Mouse (Mus musculus) WW6 (cell line): Measurements from ENCODE around the gene Olfr483.

ENCODE experiments used
- DNase-seq: peaks from one replicate; pipeline ENCODE4 v3.0.0-alpha.2; 2013; ENCODE audit warnings: low read depth, low spot score

The Olfr483 gene

DNA sequence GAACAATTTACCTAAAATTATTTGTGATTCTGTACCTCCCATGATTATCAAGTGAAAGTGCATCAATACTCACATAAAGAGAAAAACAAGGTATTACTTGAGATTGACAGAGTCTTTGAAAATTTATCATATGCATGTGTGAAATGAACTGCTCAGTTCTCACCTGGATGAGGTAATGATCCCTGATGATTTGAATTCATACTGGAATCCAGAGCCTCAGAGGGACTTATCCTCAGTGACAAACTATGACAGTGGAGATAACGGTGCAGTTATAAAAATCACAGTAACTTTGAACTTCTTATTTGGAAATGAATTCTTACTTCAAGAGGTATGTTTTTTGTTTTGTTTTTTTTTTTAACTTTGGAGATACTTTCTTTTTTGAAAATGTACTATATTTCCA is at the start of gene Olfr483:
Gene Olfr483 (plus strand): TSS at position 301 of the 400 bp plus-strand sequence.
- no peak for DNase-seq

DNA sequence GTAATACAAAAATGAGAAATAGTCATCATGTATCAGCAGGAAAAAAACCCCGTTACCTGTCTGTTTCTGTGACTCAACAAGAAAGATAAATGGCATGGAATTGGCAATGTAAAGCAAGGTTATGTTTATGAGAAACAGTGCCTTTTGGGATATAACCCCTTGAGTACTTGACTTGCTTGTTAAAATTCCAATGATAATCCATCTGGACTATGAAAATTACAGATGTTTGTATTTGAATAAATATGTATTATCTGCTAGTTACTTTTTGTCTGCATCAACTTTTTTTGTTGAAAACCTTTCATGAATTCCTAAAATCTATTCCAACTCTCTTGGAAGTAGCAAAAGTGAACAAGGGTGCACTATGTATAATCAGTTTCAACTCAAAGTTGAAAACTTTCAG is 33.4 kb upstream of the Olfr483 start, which contains the start of gene Olfr480:
Gene Olfr480 (minus strand): TSS at position 101 of the 400 bp plus-strand sequence.
- no peak for DNase-seq

DNA sequence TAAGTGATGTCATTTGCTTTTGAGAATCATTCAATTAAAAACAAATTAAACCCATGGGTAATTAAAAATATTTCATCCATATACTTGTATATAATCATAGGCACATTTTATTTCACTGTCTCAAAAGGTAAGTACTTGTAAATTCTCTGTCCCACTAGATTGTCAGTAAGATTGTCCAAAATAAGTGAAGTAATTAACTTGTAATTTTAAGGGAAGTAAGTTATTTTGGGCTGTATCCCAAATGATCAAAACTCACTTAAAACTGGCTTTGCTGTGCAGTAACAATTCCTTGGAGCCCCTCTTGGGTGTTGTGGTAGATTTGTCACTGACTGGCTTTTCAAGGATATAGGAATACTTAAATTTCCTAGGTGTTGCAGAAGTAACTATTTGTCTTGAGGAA is 21.1 kb upstream of the Olfr483 start, which contains the start of gene Olfr481:
Gene Olfr481 (plus strand): TSS at position 301 of the 400 bp plus-strand sequence.
- no peak for DNase-seq

DNA sequence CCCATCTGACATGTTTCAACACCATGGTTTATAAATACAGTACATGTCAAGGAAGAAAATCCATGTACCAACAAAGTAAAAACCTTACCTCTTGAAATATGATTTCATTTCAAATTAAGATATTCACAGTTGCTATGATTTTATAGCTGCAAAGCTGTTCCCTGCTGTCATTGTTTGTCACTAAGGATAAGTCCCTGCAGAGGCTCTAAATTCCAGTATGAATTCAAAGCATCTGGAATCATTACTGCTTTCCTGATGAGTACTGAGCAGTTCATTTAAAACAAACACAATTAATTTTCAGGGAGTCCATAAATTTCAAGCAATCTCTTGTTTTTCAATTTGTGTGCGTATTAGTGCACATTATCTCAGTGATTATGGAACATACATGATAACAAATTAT is 3.2 kb upstream of the Olfr483 start, which contains the start of gene Olfr482:
Gene Olfr482 (minus strand): TSS at position 101 of the 400 bp plus-strand sequence.
- DNase-seq, result no peak

DNA sequence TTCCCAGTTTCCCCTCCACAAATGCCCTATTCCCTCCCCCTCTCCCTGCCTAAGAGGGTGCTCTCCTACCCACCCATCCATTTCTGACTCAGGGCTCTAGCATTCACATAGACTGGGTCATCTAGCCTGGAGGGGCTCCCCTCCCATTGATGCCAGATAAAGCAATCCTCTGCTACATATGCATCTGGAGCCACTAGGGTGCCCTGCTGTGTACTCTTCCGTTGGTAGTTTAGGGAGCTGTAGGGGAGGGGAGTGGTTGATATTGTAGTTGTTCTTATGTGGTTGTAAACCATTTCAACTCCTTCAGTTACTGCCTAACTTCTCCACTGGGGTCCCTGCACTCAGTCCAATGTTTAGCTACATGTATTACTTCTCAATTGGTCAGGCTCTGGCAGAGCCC is 20.0 kb downstream of the Olfr483 start:
- peak; percentile 18 for DNase-seq

DNA sequence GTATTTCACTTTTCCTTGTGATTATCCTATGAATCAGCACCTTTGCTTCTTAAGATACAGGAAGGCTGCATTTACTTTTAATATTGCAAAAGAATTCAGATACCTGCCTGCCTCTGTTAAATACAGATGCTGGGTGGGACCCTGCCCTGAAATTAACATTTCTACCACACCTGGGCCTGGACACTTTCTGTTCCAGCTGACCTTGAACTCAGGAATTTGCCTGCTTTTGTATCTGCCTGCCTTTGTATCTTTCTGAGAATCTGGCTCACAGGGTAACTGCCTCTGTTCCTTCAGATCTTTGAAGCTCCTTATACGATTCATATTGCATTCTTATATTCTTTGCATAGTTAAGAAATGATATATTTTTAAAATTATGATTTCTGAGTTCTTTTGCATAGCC is 20.8 kb downstream of the Olfr483 start:
- no peak for DNase-seq

DNA sequence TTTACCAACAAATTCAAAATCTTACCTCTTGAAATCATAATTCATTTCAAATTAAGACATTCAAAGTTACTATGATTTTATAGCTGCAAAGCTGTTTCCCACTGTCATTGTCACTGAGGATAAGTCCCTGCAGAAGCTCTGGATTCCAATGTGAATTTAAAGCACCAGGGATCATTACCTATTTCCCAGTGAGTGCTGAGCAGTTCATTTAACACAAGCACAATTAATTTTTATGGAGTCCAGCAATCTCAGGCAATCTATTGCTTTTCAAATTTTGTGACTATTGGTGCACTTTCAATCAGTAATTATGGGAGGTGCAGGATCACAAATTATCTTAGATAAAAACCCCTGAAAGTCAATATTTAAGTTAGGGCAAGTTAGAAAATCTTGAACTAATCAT is 26.7 kb downstream of the Olfr483 start, which contains the start of gene Olfr484:
Gene Olfr484 (minus strand): TSS at position 101 of the 400 bp plus-strand sequence.
- no peak for DNase-seq
